Mouse (Mus musculus): ENCODE data around the gene Ccdc30. TPM values are rescaled to one million over a fixed set of nuclear protein-coding genes. Genes with fewer than 3 reads are reported as not detected.
"Not testable (repeated sequence)": the region's sequence is repeated elsewhere in the genome, so short reads cannot be mapped to it uniquely, and the experiment has no call there.

Gene Ccdc30
- total RNA-seq, 1 experiment from 2014 or later = not detected

DNA sequence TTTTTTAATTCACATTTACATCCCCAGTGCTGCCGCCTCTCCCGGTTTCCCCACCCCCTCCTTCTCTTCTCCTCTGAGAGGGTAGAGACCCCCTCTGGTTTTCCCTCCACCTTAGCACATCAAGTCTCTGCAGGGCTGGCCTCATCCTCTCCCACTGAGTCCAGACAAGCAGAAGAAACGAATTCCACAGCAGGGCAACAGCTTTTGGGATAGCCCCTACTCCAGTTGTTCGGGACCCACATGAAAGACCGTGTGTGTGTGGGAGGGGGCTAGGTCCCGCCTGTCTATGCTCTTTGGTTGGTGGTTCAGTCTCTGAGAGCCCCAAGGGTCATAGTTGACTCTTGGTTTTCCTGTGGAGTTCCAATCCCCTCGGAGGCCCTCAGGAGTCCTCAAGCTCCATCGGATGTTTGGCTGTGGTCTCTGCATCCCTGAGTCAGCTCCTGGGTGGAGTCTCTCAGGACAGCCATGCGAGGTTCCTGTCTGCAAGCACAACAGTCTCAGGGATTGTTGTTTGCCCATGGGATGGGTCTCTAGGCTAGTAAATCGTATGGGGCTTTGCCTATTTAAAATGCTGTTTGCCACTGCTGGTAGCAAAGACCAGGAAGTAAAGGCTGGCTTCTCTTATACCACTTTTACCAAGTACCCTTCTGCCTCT, 94.3 kb downstream of the Ccdc30 start:
- no peak for ATAC-seq (replicated peaks; ENCODE audit: low read depth, poor library complexity, severe bottlenecking)

DNA sequence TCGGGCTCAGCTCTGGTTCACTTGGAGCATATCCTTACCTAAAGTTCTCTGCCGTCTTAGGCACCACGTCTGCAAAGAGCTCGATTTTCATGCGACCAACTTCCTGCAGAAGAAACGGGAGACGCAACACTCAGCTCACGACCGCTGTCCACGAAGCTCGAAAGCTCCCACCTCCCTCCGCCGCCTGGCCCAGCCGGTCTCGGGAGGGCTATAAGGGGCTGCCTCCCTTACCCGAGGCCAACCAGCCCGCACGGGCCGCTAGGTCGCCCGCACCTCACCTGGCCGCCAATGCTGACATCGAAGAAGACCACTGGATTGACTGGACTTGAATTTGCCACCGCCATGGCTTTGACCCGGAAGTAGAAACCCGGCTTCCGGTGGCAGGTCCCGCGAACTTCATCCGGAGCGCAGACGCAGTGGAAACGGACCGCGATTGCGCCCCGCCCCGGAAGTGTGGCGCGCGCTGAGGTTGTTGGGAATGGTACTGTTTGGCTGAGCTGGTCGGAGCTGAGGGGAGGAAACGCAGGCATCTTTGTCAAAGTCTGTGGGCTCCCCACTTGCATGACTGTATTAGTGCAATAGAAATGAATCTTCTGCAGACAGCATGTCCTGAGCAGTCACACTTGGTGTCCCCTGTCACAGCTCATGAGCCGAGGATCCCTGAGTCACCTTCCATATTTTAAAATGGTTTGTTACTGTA, 95.0 kb downstream of the Ccdc30 start, which contains the start of gene Ppih:
TSS of gene Ppih (minus strand) at position 416 of the 700 bp plus-strand sequence.
- ATAC-seq (replicated peaks; ENCODE audit: low read depth, poor library complexity, severe bottlenecking) = peak; percentile 100

DNA sequence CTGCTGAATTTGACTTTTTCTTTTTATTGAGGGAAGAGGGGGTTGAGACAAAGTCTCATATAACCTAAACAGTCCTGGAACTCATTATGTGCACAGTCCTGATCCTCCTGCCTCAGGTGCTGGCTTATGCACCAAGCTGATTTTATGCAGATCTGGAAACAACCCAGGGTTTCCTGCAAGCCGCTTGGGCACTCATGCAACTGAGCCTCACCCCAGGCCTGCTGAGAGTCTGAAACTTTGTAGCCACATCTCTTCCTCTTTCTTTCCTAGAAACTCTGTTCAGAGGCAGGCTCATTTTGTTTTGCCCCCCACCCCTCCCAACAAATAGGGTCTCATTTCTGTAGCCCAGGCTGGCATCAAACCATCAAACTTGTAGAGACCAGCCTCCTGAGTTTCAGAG, 101.6 kb downstream of the Ccdc30 start:
- no peak for ATAC-seq (replicated peaks; ENCODE audit: low read depth, poor library complexity, severe bottlenecking)

DNA sequence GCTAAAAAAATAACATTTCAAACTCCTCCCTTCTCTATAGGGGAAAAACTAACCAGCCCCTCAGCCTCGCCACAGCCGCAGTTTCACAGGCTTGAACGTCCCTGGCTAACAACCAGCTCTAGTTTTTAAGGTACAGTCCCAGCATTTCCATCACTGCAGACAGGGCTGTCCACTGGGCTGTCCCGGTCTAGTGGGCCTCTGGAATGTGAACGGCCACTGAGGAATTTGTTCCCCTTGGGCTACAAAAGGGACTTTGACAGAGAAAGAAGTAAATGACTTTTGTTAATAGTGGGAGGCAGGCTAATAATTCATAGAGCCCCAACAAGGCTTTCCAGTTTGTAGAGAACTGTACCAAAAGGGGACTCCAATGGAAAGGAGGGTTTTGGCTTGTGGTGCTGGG, 109.9 kb downstream of the Ccdc30 start:
- ATAC-seq (replicated peaks; ENCODE audit: low read depth, poor library complexity, severe bottlenecking) = no peak

DNA sequence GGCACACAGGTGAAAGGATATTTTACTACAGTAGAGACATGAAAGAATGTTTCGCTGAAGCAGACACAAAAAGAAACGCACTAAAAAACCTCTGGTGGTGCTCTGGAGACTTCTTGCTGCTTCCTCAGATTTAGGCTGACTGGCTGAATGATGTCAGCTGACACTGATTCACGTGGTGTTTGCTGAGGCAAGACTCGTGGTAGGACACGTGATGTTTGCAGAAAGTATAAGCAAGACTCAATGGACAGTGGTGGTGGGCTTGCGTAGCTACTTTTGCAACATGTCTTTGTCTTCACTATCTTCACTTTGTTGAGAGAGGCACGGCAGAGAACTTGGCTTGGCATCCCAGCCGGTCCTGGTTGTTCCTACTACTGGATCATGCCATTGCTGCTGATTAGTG, 112.0 kb downstream of the Ccdc30 start:
- no peak for ATAC-seq (replicated peaks; ENCODE audit: low read depth, poor library complexity, severe bottlenecking)

DNA sequence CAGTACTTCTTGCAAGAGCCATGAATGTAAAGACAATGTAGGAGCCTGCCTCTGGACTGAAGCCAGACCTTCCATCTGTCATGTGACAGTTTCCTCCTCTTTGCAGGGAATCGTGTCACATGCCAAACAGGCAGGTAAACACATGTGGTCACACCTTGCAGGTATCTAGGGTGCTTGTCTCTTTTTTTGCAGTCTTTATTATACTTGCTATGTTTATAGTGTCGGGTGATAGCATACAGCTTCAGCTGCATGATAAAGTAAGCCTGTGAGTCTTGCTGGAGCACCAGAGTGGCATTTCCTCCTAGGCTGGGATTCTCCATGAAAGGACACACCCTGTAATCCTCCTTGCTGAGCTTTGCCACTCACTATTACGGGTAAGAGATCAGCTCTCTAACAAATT, 113.5 kb downstream of the Ccdc30 start:
- no peak for ATAC-seq (replicated peaks; ENCODE audit: low read depth, poor library complexity, severe bottlenecking)

DNA sequence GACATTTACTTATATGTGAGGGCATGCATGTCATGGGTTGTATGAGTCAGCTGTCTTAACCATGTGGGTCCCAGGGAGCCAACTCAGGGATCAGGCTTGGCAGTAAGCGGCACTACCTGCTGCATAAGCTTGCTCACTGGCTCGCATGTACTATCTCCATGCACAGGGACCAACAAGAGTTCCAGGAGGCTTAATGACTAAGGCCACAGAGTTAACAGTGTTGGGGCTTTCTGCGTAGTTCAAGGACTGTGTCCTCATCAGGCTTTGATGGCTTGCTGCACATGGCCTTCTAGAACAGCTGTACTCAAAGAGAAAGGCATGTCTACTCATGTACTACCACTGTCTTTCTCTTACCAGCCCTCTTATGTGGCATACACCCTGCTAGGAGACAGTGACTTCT, 114.6 kb downstream of the Ccdc30 start:
- ATAC-seq (replicated peaks; ENCODE audit: low read depth, poor library complexity, severe bottlenecking) = no peak

DNA sequence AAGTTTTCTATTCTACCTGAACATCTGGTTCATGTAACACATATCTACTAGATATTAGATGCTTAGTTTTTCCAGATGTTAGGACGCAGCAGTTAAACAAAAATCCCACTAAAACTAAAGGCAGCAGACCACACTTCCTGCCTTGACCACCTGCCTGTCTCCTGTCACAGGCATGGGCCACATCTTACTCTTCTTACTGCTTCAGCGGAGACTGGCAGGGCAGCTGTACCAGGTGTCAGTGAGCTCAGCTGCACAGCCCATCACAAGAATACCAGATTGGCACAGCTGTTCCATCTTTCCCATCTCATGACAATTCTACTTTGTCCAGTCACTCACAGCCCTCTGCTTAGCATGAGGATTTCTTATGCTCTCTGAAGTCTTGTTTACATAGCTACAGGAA, 118.0 kb downstream of the Ccdc30 start:
- no peak for ATAC-seq (replicated peaks; ENCODE audit: low read depth, poor library complexity, severe bottlenecking)

DNA sequence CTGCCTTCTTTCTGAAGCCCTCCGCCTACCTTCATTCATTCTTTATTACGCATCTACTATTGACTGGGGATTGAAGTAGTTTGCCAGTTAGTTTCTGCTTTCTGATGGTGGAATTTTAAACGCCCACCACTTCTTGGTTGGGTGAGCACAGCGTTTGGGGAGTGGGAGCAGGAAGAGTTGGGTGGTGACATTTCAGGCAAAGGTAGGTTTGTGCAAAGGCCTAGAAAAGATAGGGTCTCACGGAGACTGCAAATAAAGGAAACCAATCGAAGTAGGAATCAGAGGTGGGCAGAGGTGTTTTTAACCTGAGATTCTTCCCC, 120.2 kb downstream of the Ccdc30 start:
- no peak for ATAC-seq (replicated peaks; ENCODE audit: low read depth, poor library complexity, severe bottlenecking)

DNA sequence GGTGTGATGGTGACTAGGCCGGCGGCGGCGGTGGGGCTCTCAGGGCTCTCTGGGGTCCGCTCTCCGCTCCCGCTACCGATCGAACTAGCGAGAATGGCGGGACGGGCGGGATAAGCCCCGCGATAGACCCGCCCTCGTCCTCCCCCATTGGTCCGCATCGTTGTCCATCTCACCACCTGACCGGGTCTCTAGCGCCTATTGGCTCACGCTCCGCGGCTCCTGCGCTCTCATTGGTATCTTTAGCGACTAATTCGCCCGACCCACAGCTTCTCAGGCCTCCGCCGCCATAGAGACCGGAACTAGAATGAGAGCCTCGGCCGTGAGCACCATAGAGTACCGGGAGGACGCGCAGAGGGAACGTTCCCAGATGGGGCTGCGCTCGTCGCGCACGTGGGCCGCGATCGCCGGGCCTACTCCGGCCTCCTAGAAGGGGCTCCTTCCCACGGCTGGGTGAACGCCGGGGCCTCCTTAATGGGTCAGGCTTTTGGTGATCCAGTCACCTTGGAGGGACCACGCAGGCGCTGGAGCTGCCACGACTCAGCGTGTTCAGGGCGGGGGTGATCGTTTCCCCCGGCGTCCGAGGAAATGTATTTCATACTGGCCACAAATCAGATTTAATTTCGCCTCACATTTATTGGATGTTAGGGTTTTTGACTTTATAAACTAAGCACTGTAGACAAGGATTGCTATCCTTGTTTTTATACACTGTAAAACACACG, 120.7 kb downstream of the Ccdc30 start, which contains the start of gene Ybx1:
TSS of gene Ybx1 (minus strand) at position 190 of the 719 bp plus-strand sequence.
- peak; percentile 97 for ATAC-seq (replicated peaks; ENCODE audit: low read depth, poor library complexity, severe bottlenecking)

DNA sequence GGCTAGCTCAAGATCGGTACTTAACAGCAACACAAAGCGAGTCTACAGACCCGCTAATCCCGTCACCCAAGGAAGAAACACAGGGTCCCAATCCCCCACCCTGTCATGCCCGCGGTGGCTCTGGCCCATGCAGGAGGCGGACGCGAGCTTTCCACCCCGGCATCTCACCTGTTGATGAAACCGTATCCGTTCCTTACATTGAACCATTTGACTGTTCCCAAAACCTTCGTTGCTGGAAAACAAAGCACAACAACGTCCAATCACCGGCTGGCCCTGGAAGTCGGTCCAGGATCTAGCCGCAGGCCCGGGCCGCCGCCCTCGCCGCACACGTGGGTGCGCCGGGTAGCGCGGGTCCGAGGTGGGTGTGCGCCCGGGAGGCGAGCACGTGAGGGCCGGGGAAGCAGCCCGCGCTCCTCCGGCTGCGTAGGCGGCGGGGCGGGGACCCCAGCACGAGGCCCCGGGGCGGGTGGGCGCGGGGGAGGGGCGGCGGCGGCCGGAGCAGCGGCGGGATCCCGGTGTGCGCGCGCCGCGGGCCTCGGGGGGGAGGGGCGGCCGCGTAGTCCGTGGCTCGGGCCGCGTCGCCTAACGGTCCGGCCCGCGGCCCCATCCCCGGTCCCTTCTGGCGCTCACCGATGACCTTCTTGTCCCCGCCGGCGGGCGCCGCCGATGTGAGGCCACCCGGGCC, 121.6 kb downstream of the Ccdc30 start:
- ATAC-seq (replicated peaks; ENCODE audit: low read depth, poor library complexity, severe bottlenecking) = no peak

DNA sequence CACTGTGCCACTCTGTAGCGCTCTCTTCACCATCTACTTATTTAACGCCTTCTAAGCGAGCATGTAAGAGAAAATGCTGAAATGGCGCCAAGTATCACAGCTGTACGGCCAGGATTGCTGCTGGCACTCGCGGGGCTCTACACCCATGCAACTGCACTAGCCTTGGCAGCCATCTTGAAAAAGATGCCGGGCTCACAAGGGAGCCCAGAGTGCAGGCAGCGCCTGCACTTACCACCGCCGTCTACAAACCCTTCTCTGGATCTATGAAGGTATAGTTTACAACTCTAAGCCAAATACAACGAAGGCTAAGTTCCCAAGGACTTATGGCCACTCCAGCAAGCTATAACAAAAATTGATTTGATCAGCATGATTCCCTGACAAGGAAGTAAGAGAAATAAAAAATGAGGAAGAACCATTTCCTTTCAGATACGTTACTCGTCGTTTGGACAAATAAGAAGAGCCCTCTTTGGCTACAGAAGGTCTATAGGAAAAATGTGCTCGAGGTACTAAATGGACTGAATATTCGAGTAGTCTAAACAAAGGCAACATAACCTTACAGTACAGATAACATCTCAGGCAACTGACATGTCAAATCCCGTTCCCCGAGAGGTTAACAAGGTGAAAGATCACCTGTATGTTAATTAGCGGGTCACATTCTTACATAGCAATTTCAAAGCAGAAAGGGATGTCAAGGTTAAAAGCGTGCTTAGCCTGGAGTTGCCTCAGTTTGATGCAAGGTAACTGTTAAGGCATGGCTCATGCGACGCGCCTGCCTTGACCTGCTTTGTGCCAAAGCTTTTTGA, 122.3 kb downstream of the Ccdc30 start:
- peak; percentile 34 for ATAC-seq (replicated peaks; ENCODE audit: low read depth, poor library complexity, severe bottlenecking)

DNA sequence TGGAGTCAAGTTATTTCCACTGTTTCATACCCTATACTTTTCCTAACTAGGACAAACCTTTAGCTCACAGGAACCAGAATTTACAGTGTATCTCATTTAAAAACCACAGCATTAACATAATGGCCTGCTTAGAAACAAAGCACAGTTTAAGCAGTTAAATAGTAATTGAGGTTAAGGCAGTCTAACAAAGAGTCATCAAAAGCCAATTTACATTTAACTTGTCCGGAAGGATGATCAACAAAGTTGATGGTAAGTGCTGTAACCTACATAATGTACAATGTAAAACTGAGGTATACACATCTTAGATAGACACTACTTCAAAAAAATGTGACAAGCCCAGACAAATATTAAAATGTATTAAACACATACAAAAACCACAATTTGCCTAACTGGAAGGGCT, 123.4 kb downstream of the Ccdc30 start:
- ATAC-seq (replicated peaks; ENCODE audit: low read depth, poor library complexity, severe bottlenecking) = no peak

DNA sequence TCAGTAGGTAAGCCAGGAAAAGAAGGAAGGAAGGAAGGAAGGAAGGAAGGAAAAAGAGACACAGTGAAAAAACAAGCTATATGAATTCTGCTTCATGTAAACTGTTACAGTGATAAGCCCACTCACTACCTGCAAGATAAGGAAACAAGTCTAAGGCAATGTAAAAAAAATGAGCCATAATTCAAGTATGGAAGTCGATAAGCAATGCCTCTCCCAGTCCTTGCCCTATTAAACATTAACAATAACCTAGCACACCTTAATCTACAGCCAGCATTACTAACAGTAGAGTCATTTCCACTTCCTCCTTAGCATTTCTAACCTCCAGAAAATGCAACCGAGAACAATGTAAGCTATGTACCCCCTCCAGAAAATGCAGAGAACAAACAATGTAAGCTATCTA, 130.0 kb downstream of the Ccdc30 start:
- 0 out of 2 replicates have a peak, but pooled peaks have one; percentile 21 for ATAC-seq (replicated peaks; ENCODE audit: low read depth, poor library complexity, severe bottlenecking)

DNA sequence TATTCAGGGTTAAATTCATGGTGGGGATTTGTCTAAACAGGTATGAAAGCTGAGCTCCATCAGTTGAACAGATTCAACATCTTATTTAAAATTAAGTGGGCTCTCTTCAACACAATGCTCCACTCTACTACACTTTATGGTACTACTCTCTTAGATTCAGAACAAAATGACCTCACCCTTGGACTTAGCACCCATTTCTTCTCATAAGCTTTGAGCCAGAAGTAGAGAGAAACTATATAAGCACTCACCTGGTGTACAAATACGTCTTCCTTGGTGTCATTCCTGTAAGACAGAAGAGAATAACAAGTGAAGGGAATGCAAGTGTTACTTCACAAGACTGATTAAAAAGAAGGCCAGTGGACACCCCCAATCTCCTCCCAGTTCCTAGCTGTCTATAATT, 130.5 kb downstream of the Ccdc30 start:
- no peak for ATAC-seq (replicated peaks; ENCODE audit: low read depth, poor library complexity, severe bottlenecking)

DNA sequence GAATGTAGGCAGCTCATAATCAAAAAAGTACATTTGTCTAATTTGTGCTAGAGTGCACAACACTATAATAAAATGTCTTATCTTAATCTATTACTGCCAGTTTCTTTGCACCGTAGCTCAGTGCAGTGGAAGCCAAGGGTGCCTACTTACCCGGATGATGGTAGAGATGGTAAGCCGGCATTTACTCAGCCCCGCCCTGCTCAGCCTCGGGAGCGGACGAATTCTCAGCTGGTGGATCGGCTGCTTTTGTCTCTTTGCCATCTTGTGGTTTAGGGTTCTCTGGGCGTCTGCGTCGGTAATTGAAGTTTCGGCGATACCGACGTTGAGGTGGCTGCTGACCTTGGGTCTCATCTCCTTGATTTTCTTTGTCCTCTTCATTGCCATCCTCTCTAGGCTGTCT, 136.5 kb downstream of the Ccdc30 start:
- ATAC-seq (replicated peaks; ENCODE audit: low read depth, poor library complexity, severe bottlenecking) = not testable (repeated sequence)

DNA sequence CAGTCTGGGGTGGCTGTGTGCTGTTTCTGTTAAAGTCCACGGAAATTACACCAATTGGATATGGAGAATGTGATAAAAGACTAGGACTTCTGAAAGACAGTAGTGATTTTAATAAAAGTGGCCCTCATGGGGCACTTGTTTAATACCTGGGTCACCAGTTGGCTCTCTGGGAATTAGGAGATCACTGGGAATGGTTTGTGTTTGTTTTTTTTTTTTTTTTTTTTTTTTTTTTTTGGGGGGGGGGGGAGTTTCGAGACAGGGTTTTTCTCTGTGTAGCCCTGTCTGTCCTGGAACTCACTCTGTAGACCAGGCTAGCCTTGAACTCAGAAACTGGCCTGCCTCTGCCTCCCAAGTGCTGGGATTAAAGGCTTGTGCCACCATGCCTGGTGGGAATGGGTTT, 139.6 kb downstream of the Ccdc30 start:
- ATAC-seq (replicated peaks; ENCODE audit: low read depth, poor library complexity, severe bottlenecking) = no peak

DNA sequence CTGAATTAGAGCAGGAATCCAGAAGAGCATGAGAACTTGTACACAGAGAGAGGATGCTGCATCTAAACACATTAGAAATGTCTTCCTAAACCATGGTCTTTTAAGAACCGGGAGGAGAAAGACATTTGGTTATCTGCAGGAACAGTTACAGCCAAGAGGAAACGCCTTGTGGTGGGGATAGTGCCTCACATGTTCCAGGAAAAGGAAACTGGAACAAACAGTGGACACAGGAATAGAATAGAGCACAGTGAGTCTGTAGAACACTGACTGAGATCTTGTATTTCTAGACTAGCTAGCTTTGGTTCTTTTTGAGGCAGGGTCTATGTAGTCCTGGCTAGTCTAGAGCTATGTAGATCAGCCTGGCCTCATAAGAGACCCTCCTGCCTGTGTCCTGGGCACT, 140.1 kb downstream of the Ccdc30 start:
- ATAC-seq (replicated peaks; ENCODE audit: low read depth, poor library complexity, severe bottlenecking) = peak; percentile 75

DNA sequence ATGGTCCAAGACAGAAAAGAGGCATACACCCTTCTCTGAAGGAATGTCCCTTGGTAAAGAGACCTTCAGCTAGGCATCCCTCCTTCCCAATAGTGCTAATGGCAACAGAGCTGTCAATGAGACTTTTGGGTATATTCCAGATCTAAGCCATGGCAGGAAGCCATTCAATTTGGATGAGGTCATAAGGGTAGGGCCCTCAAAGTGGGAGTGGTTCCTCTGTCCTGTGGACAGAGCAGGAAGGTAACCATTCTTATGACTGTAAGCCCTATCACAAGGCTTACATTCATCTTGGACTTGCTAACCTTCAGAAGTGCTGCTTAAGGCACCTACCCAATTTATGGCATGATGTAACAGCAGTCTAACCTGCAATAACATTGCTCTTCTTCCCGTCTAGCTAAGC, 140.7 kb downstream of the Ccdc30 start:
- no peak for ATAC-seq (replicated peaks; ENCODE audit: low read depth, poor library complexity, severe bottlenecking)
